Mouse (Mus musculus) cerebellum, adult 11 months (tissue): ENCODE results near the gene Cblb.

Source experiments
- DNase-seq: peaks from one replicate; pipeline ENCODE4 v3.0.0; 2022

Gene Cblb

GRCm38 (mm10) chr16:52219069-52219468, 188.0 kb downstream of the Cblb start:
- DNase-seq: no peak

GRCm38 (mm10) chr16:52222896-52223295, 191.9 kb downstream of the Cblb start:
- DNase-seq: no peak

- no peak for DNase-seq
Observed at GRCm38 (mm10) chr16:52229446-52229845, 198.4 kb downstream of the Cblb start.

- DNase-seq: no peak
Observed at GRCm38 (mm10) chr16:52229930-52230329, 198.9 kb downstream of the Cblb start.

- DNase-seq: no peak
Observed at GRCm38 (mm10) chr16:52242144-52242543, 211.1 kb downstream of the Cblb start.

GRCm38 (mm10) chr16:52243421-52243973, 212.5 kb downstream of the Cblb start:
- no peak for DNase-seq

DNA sequence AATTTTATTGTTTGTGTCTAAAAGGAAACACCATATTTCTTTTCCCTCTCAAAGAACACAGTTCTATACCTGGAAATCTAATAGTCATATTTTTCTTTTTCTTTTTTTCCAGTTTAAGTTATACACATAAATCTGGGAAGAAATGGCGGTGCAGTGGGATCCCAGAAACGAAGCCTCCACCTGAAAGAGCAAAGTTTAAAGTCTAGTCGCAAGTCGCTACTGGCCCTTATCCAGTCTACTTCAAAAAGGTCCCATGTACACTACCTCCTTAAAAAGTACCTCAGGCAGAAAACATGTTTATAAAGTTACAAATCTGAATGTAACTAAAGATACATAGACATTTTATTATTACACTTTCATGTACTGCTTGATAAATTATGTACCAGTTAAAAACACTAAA, 219.2 kb downstream of the Cblb start:
- no peak for DNase-seq

- DNase-seq: no peak
Observed at GRCm38 (mm10) chr16:52250935-52251334, 219.9 kb downstream of the Cblb start.
